Mouse (Mus musculus) MEL (cell line): ENCODE results near the gene Nudt16. TPM values are rescaled to one million over a fixed set of nuclear protein-coding genes. Genes with fewer than 3 reads are reported as not detected.
"Not testable (repeated sequence)": the region's sequence is repeated elsewhere in the genome, so short reads cannot be mapped to it uniquely, and the experiment has no call there.

Experiments used
- DNase-seq: peaks from one replicate; pipeline ENCODE4 v3.0.0; 2011; ENCODE audit warnings: low read depth, low spot score
- H3K27ac ChIP-seq: 2 replicates; pipeline ENCODE4 v1.5.1; 2012; ENCODE audit warnings: low read depth, mild to moderate bottlenecking, control low read depth, low read length, moderate library complexity; ENCODE audit not compliant: control insufficient read depth
- H3K27me3 ChIP-seq, 2 experiments: fragments of 150-350 bp in 1 of 2; sonication (generic) in 1 of 2; 2 replicates each; pipeline ENCODE4 v1.6.1; 2012; ENCODE audit warnings: low read length in 2 of 2, mild to moderate bottlenecking in 2 of 2, improper control_type of control experiment in 1 of 2, moderate library complexity in 1 of 2; ENCODE audit not compliant: insufficient read depth in 2 of 2, control insufficient read depth in 1 of 2
- H3K36me3 ChIP-seq, 2 experiments: 2 replicates each; pipeline ENCODE4 v1.6.1; 2012 to 2014; ENCODE audit warnings: low read length in 2 of 2, improper control_type of control experiment in 1 of 2, inconsistent platforms in 1 of 2, mild to moderate bottlenecking in 1 of 2; ENCODE audit not compliant: insufficient read depth in 2 of 2, control insufficient read depth in 1 of 2
- H3K4me1 ChIP-seq, 2 experiments: fragments of 150-350 bp in 1 of 2; sonication (generic) in 1 of 2; 2 replicates each; pipeline ENCODE4 v1.6.1; 2012; ENCODE audit warnings: low read length in 2 of 2, improper control_type of control experiment in 1 of 2, mild to moderate bottlenecking in 1 of 2; ENCODE audit not compliant: insufficient read depth in 2 of 2, control insufficient read depth in 1 of 2
- H3K4me3 ChIP-seq, 2 experiments: fragments of 150-350 bp in 1 of 2; sonication (generic) in 1 of 2; 2 replicates each; pipeline ENCODE4 v1.5.1; 2012; ENCODE audit warnings: low read depth in 2 of 2, low read length in 2 of 2, mild to moderate bottlenecking in 2 of 2, moderate library complexity in 2 of 2, control low read depth in 1 of 2, improper control_type of control experiment in 1 of 2; ENCODE audit not compliant: control insufficient read depth in 1 of 2, insufficient read depth in 1 of 2
- H3K79me2 ChIP-seq: 2 replicates; pipeline ENCODE4 v1.6.1; 2012; ENCODE audit warnings: mild to moderate bottlenecking, low read length, moderate library complexity; ENCODE audit not compliant: control insufficient read depth, poor library complexity, insufficient read depth
- H3K9ac ChIP-seq: 2 replicates; pipeline ENCODE4 v1.6.1; 2012; ENCODE audit warnings: low read depth, mild to moderate bottlenecking, control low read depth, low read length, moderate library complexity; ENCODE audit not compliant: control insufficient read depth, poor library complexity, severe bottlenecking
- H3K9me3 ChIP-seq: fragments of 150-350 bp; sonication (generic); replicated peaks from 2 replicates; pipeline ENCODE4 v1.6.1; 2012; ENCODE audit warnings: mild to moderate bottlenecking, low read length, improper control_type of control experiment, moderate library complexity; ENCODE audit not compliant: insufficient read depth
- CHD1 ChIP-seq: IDR thresholded peaks from 2 replicates; pipeline ENCODE4 v1.6.1; 2012; ENCODE audit warnings: low read depth, mild to moderate bottlenecking, inconsistent platforms, low read length, improper control_type of control experiment
- CHD2 ChIP-seq: IDR thresholded peaks from 2 replicates; pipeline ENCODE4 v1.6.1; 2011; ENCODE audit warnings: low read length, improper control_type of control experiment
- CTCF ChIP-seq, 3 experiments: IDR thresholded peaks in 2 of 3; conservative IDR thresholded peaks in 1 of 3; 2 replicates each; pipeline ENCODE4 v1.5.1; 2011 to 2012; ENCODE audit warnings: low read length in 3 of 3, low read depth in 2 of 3, mild to moderate bottlenecking in 2 of 3, improper control_type of control experiment in 1 of 3, inconsistent platforms in 1 of 3, mixed read lengths in 1 of 3, moderate library complexity in 1 of 3; ENCODE audit not compliant: control insufficient read depth in 1 of 3, insufficient read depth in 1 of 3, poor library complexity in 1 of 3, severe bottlenecking in 1 of 3
- ELF1 ChIP-seq: IDR thresholded peaks from 2 replicates; pipeline ENCODE4 v1.6.1; 2014; ENCODE audit warnings: low read depth, mild to moderate bottlenecking, inconsistent platforms, low read length, improper control_type of control experiment, moderate library complexity
- EP300 ChIP-seq, 2 experiments: IDR thresholded peaks; 2 replicates each; pipeline ENCODE4 v1.6.1; 2011; ENCODE audit warnings: improper control_type of control experiment in 2 of 2, low read length in 2 of 2, low read depth in 1 of 2, mild to moderate bottlenecking in 1 of 2
- ETS1 ChIP-seq: IDR thresholded peaks from 2 replicates; pipeline ENCODE4 v1.6.1; 2012; ENCODE audit warnings: low read depth, mild to moderate bottlenecking, inconsistent platforms, low read length, improper control_type of control experiment, moderate library complexity
- GABPA ChIP-seq: IDR thresholded peaks from 2 replicates; pipeline ENCODE4 v1.6.1; 2012; ENCODE audit warnings: low read depth, mild to moderate bottlenecking, inconsistent platforms, low read length, improper control_type of control experiment, moderate library complexity
- HCFC1 ChIP-seq: IDR thresholded peaks from 2 replicates; pipeline ENCODE4 v1.6.1; 2012; ENCODE audit warnings: low read depth, mild to moderate bottlenecking, inconsistent platforms, low read length, improper control_type of control experiment, moderate library complexity
- MAFK ChIP-seq: IDR thresholded peaks from 2 replicates; pipeline ENCODE4 v1.6.1; 2011; ENCODE audit warnings: low read depth, mild to moderate bottlenecking, low read length, improper control_type of control experiment, borderline replicate concordance
- MAX ChIP-seq: IDR thresholded peaks from 2 replicates; pipeline ENCODE4 v1.6.1; 2011; ENCODE audit warnings: low read length, improper control_type of control experiment
- MXI1 ChIP-seq: IDR thresholded peaks from 2 replicates; pipeline ENCODE4 v1.6.1; 2011; ENCODE audit warnings: mild to moderate bottlenecking, low read depth, low read length, improper control_type of control experiment
- MYC ChIP-seq: IDR thresholded peaks from 2 replicates; pipeline ENCODE4 v1.6.1; 2011; ENCODE audit warnings: low read depth, mild to moderate bottlenecking, low read length, improper control_type of control experiment, moderate library complexity
- TAL1 ChIP-seq: IDR thresholded peaks from 2 replicates; pipeline ENCODE4 v1.6.1; 2012; ENCODE audit warnings: mild to moderate bottlenecking, inconsistent platforms, low read length, moderate library complexity, mixed read lengths
- TCF12 ChIP-seq: IDR thresholded peaks from 2 replicates; pipeline ENCODE4 v1.6.1; 2014; ENCODE audit warnings: low read depth, mild to moderate bottlenecking, inconsistent platforms, low read length, improper control_type of control experiment, moderate library complexity
- UBTF ChIP-seq: IDR thresholded peaks from 2 replicates; pipeline ENCODE4 v1.6.1; 2012; ENCODE audit warnings: low read depth, mild to moderate bottlenecking, inconsistent platforms, low read length, improper control_type of control experiment, moderate library complexity, borderline replicate concordance; ENCODE audit not compliant: insufficient read depth
- ZMIZ1 ChIP-seq: IDR thresholded peaks from 2 replicates; pipeline ENCODE4 v1.6.1; 2012; ENCODE audit warnings: low read depth, mild to moderate bottlenecking, inconsistent platforms, low read length, improper control_type of control experiment, moderate library complexity
- ZNF384 ChIP-seq: IDR thresholded peaks from 2 replicates; pipeline ENCODE4 v1.6.1; 2012; ENCODE audit warnings: low read depth, mild to moderate bottlenecking, inconsistent platforms, low read length, improper control_type of control experiment
- polyA plus RNA-seq, 2 experiments: library from polyadenylated mRNA; stranded (reverse) in 1 of 2; unstranded in 1 of 2; fragments of >175 nt in 1 of 2; fragments of >200 nt in 1 of 2; gene quantifications; 2 replicates each; pipeline versions ENCODE4 v1.2.1 to v1.2.4; 2012; ENCODE audit warnings: low replicate concordance in 2 of 2, low read depth in 1 of 2; ENCODE audit not compliant: insufficient read length in 2 of 2, insufficient read depth in 1 of 2, missing spikeins in 1 of 2
- total RNA-seq: library from RNA; depleted of rRNA; stranded (reverse); fragments of 300-350 nt; gene quantifications from 2 replicates; pipeline ENCODE4 v1.2.3, GENCODE M21; 2012

Gene Nudt16
- total and polyA plus RNA-seq, 3 experiments, result 3.4 to 8.2 TPM; not detected in 1

DNA sequence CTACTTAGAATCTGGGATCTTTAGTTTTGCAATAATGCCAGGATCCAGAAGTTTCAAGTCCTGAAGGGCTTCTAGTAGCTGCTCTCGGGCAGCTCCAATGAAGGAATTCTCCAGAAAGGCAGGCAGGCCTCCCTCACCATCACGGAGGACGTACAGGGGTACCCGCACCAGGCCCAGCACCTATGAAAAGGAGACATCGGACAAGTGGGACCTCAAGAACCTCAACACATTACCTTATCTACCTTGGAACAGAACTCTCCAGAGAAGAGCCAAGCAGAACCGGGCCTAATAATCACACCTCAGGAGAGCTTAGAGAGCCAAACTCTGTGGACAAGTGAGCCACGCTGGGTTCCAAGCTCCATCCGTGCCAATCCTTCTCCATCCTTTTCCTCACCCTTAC lies 1.3 kb downstream of the Nudt16 start:
- H3K9ac ChIP-seq, result no peak overlapping the region
- peaks cover 2% of the 10 kb centered on the region for H3K79me2 ChIP-seq
- H3K4me1 ChIP-seq, result peaks cover 0 to 11% of the 10 kb centered on the region in 2 experiments; a peak in 3 of 4 replicates
- TF ChIP-seq ZMIZ1, result no peak
- TF ChIP-seq UBTF, result no peak
- H3K27ac ChIP-seq, result no peak overlapping the region
- DNase-seq, result no peak
- no peaks in the 10 kb centered on the region for H3K9me3 ChIP-seq
- no peak overlapping the region for H3K4me3 ChIP-seq
- no peaks in the 10 kb centered on the region for H3K36me3 ChIP-seq
- H3K27me3 ChIP-seq, result no peaks in the 10 kb centered on the region

DNA sequence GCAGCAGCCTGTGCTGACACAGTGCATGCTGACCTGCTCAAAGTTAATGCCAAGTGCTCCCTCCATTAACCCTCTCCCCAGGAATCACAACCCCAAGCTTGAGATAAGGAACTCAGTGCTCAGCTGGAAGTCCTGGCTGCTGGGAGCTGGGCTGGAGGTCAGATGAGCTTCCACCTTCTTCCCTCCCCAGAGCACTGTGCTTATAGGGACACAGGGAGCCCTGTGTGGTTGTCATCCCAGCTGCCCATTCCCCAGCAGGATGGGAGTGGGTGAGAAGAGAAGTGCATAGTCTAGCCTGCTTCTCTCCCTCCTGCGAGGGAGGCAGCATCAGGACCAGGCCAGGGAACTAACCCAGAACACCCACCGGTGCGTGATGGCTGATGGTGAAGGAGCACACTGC lies 6.4 kb downstream of the Nudt16 start:
- not testable (repeated sequence) for H3K9ac ChIP-seq, H3K4me1 ChIP-seq, H3K4me3 ChIP-seq, H3K27me3 ChIP-seq, H3K27ac ChIP-seq, H3K79me2 ChIP-seq, DNase-seq, H3K9me3 ChIP-seq, H3K36me3 ChIP-seq

DNA sequence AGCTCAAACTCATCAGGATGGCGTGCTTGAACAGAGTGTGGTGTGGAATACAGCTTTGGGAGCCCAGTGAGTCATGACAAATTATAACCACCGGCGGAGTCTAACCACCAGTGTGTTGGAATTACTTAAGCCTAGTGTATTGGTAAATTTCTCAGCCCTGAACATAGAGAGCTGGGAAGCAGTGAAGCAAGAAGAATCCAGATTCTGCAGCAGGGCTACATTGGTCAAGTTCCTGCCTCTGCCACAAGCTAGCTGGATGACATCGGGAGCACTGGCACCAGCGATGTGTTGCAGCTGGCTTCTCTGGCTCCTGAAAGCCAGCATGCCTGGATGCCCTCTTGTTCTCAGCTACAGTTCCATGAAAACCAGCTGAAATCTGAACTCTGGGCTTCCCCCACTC lies 27.7 kb downstream of the Nudt16 start:
- no peak for DNase-seq
- no peaks in the 10 kb centered on the region for H3K4me1 ChIP-seq
- H3K36me3 ChIP-seq, result no peaks in the 10 kb centered on the region
- no peaks in the 10 kb centered on the region for H3K9me3 ChIP-seq
- no peaks in the 10 kb centered on the region for H3K27me3 ChIP-seq
- TF ChIP-seq TAL1 (no peak), ZNF384 (no peak), MAX (no peak), UBTF (no peak), TCF12 (no peak), EP300 (IDR thresholded peaks at IDR 0.05; ENCODE audit: low read depth in 1 of 2, low read length in 2 of 2) (no peak), MAFK (no peak), CHD2 (no peak), MYC (no peak), CHD1 (no peak), GABPA (no peak), MXI1 (no peak), ETS1 (no peak), ELF1 (no peak), HCFC1 (no peak), CTCF (IDR thresholded peaks at IDR 0.05 in 2 of 3, conservative IDR thresholded peaks at IDR 0.05 in 1 of 3; ENCODE audit: control insufficient read depth in 1 of 3, insufficient read depth in 1 of 3, low read depth in 2 of 3, low read length in 3 of 3, poor library complexity in 1 of 3, severe bottlenecking in 1 of 3) (no peak)
- TF ChIP-seq, all 39 proteins: peak for 0
- no peak overlapping the region for H3K9ac ChIP-seq
- H3K4me3 ChIP-seq, result no peak overlapping the region
- no peak overlapping the region for H3K27ac ChIP-seq
- H3K79me2 ChIP-seq, result no peaks in the 10 kb centered on the region
